In genomic region chr17:4996814-4997549, GRCm38 (mm10) we compare ENCODE assay signal across 8 mouse cellular contexts. TPM values are rescaled to one million over a fixed set of nuclear protein-coding genes. Genes with fewer than 3 reads are reported as not detected.
DNase-seq lines count a peak whose midpoint lies in the region; ATAC-seq and TF ChIP-seq lines count a peak whose summit lies in the region.

No protein-coding gene starts in this region.

- TF ChIP-seq EP300 in MEL (IDR thresholded peaks at IDR 0.05; ENCODE audit: low read depth in 1 of 2, low read length in 2 of 2): no peak

- peaks cover 0 to 24% of the 10 kb centered on the region in 2 experiments; a peak in 2 of 4 replicates for H3K36me3 ChIP-seq in MEL (ENCODE audit: control insufficient read depth in 1 of 2, insufficient read depth in 2 of 2, low read length in 2 of 2)
- H3K36me3 ChIP-seq in embryonic facial prominence, embryonic 12.5 days: no peaks in the 10 kb centered on the region
- no peaks in the 10 kb centered on the region for H3K36me3 ChIP-seq in hindbrain, embryonic 14.5 days (replicated peaks; ENCODE audit: control insufficient read depth, insufficient read depth)
- no peaks in the 10 kb centered on the region for H3K36me3 ChIP-seq in liver, embryonic 12.5 days
- no peaks in the 10 kb centered on the region for H3K36me3 ChIP-seq in neural tube, embryonic 11.5 days (ENCODE audit: control insufficient read depth, insufficient read depth, low read length)

- H3K9me3 ChIP-seq in MEL (replicated peaks; ENCODE audit: insufficient read depth, low read length): no peaks in the 10 kb centered on the region
- no peaks in the 10 kb centered on the region for H3K9me3 ChIP-seq in embryonic facial prominence, embryonic 12.5 days
- no peaks in the 10 kb centered on the region for H3K9me3 ChIP-seq in hindbrain, embryonic 14.5 days (ENCODE audit: control insufficient read depth, low read length)
- H3K9me3 ChIP-seq in liver, embryonic 12.5 days (replicated peaks): no peaks in the 10 kb centered on the region
- no peaks in the 10 kb centered on the region for H3K9me3 ChIP-seq in neural tube, embryonic 11.5 days (ENCODE audit: control insufficient read depth, low read length)

- peaks cover 8 to 14% of the 10 kb centered on the region in 2 experiments for H3K4me1 ChIP-seq in MEL (ENCODE audit: control insufficient read depth in 1 of 2, insufficient read depth in 2 of 2, low read length in 2 of 2)
- peaks cover 27% of the 10 kb centered on the region for H3K4me1 ChIP-seq in embryonic facial prominence, embryonic 12.5 days
- peaks cover 51% of the 10 kb centered on the region for H3K4me1 ChIP-seq in hindbrain, embryonic 14.5 days (replicated peaks; ENCODE audit: control insufficient read depth, insufficient read depth, low read length)
- H3K4me1 ChIP-seq in liver, embryonic 12.5 days: peaks cover 43% of the 10 kb centered on the region
- peaks cover 21% of the 10 kb centered on the region for H3K4me1 ChIP-seq in neural tube, embryonic 11.5 days (ENCODE audit: control insufficient read depth, insufficient read depth, low read length)

- H3K79me2 ChIP-seq in MEL (ENCODE audit: control insufficient read depth, insufficient read depth, low read length, poor library complexity): peaks cover 58% of the 10 kb centered on the region

- WGBS in embryonic facial prominence, embryonic 12.5 days: under 1% methylated on average over 20 of the region's 20 CpGs
- under 1% methylated on average over 20 of the region's 20 CpGs for whole genome bisulfite sequencing in hindbrain, embryonic 14.5 days
- under 1% methylated on average over 20 of the region's 20 CpGs for WGBS in liver, embryonic 12.5 days (ENCODE audit: insufficient replicate concordance)
- WGBS in neural tube, embryonic 11.5 days: under 1% methylated on average over 20 of the region's 20 CpGs

- no peaks in the 10 kb centered on the region; a peak in 1 of 4 replicates for H3K27me3 ChIP-seq in MEL (ENCODE audit: control insufficient read depth in 1 of 2, insufficient read depth in 2 of 2, low read length in 2 of 2)
- no peaks in the 10 kb centered on the region for H3K27me3 ChIP-seq in embryonic facial prominence, embryonic 12.5 days
- H3K27me3 ChIP-seq in hindbrain, embryonic 14.5 days (ENCODE audit: control insufficient read depth, insufficient read depth, low read length): no peaks in the 10 kb centered on the region
- no peaks in the 10 kb centered on the region for H3K27me3 ChIP-seq in liver, embryonic 12.5 days (replicated peaks)
- no peaks in the 10 kb centered on the region for H3K27me3 ChIP-seq in neural tube, embryonic 11.5 days (ENCODE audit: control insufficient read depth, insufficient read depth, low read length)

- H3K4me3 ChIP-seq in MEL (ENCODE audit: control insufficient read depth in 1 of 2, insufficient read depth in 1 of 2, low read depth in 2 of 2, low read length in 2 of 2): peak overlapping the region; percentile 75 to 98
- peak overlapping the region; percentile 97 for H3K4me3 ChIP-seq in embryonic facial prominence, embryonic 12.5 days
- peak overlapping the region; percentile 99 for H3K4me3 ChIP-seq in hindbrain, embryonic 14.5 days (replicated peaks; ENCODE audit: low read length)
- peak overlapping the region; percentile 93 for H3K4me3 ChIP-seq in liver, embryonic 12.5 days
- H3K4me3 ChIP-seq in neural tube, embryonic 11.5 days (ENCODE audit: low read depth, low read length): peak overlapping the region; percentile 97

- TF ChIP-seq POLR2A in MEL (IDR thresholded peaks at IDR 0.05; ENCODE audit: control insufficient read depth in 1 of 2, insufficient read depth in 1 of 2, low read depth in 1 of 2, low read length in 2 of 2, poor library complexity in 1 of 2): peak in 1 of 2 experiments; percentile 64; a peak in 2 of 4 replicates

- TF ChIP-seq CTCF in MEL (IDR thresholded peaks at IDR 0.05 in 2 of 3, conservative IDR thresholded peaks at IDR 0.05 in 1 of 3; ENCODE audit: control insufficient read depth in 1 of 3, insufficient read depth in 1 of 3, low read depth in 2 of 3, low read length in 3 of 3, poor library complexity in 1 of 3, severe bottlenecking in 1 of 3): no peak

- ATAC-seq in embryonic facial prominence, embryonic 12.5 days (ENCODE audit: insufficient number of reproducible peaks, insufficient read depth, low FRiP score, low TSS enrichment): no peak
- no peak for ATAC-seq in hindbrain, embryonic 14.5 days (ENCODE audit: low FRiP score)
- ATAC-seq in liver, embryonic 12.5 days: no peak
- no peak for ATAC-seq in neural tube, embryonic 11.5 days (ENCODE audit: insufficient read depth, low FRiP score, low TSS enrichment)

- H3K27ac ChIP-seq in MEL (ENCODE audit: control insufficient read depth, low read depth, low read length): peak overlapping the region; percentile 17
- H3K27ac ChIP-seq in embryonic facial prominence, embryonic 12.5 days: peak overlapping the region; percentile 100
- H3K27ac ChIP-seq in hindbrain, embryonic 14.5 days: peak overlapping the region; percentile 100
- H3K27ac ChIP-seq in liver, embryonic 12.5 days: peak overlapping the region; percentile 97
- H3K27ac ChIP-seq in neural tube, embryonic 11.5 days (ENCODE audit: low read depth, low read length): peak overlapping the region; percentile 99

- peak; percentile 38 for DNase-seq in kidney, adult 11 months
- DNase-seq in kidney, adult 18-20 months: no peak
- peak; percentile 84 for DNase-seq in MEL (ENCODE audit: low read depth, low spot score)
- peak; percentile 75 for DNase-seq in hindbrain, embryonic 14.5 days (ENCODE audit: low spot score)
- peak; percentile 42 for DNase-seq in neural tube, embryonic 11.5 days (ENCODE audit: low spot score)
- DNase-seq in gastrocnemius, adult 8-10 months (ENCODE audit: low spot score in 2 of 2): no peak

- TF ChIP-seq RAD21 in MEL (IDR thresholded peaks at IDR 0.05; ENCODE audit: low read depth, low read length): no peak

- H3K9ac ChIP-seq in MEL (ENCODE audit: control insufficient read depth, low read depth, low read length, poor library complexity, severe bottlenecking): peak overlapping the region; percentile 99
- peak overlapping the region; percentile 100 for H3K9ac ChIP-seq in embryonic facial prominence, embryonic 12.5 days
- peak overlapping the region; percentile 100 for H3K9ac ChIP-seq in hindbrain, embryonic 14.5 days
- peak overlapping the region; percentile 98 for H3K9ac ChIP-seq in liver, embryonic 12.5 days
- peak overlapping the region; percentile 100 for H3K9ac ChIP-seq in neural tube, embryonic 11.5 days (ENCODE audit: low read length)

- peak overlapping the region; percentile 58 for H3K4me2 ChIP-seq in embryonic facial prominence, embryonic 12.5 days (replicated peaks)
- peak overlapping the region; percentile 61 for H3K4me2 ChIP-seq in hindbrain, embryonic 14.5 days (replicated peaks)
- peak overlapping the region; percentile 91 for H3K4me2 ChIP-seq in liver, embryonic 12.5 days
- peak overlapping the region; percentile 85 for H3K4me2 ChIP-seq in neural tube, embryonic 11.5 days (ENCODE audit: low read depth)

TF ChIP-seq in MEL, 35 proteins besides CTCF, POLR2A, EP300 and RAD21:
- TF ChIP-seq MAX (IDR thresholded peaks at IDR 0.05; ENCODE audit: low read length) (peak; percentile 62; the same call in 1 of the 2 replicates), CHD1 (IDR thresholded peaks at IDR 0.05; ENCODE audit: low read depth, low read length) (peak; percentile 81; the same call in 1 of the 2 replicates), ZMIZ1 (IDR thresholded peaks at IDR 0.05; ENCODE audit: low read depth, low read length) (peak; percentile 20; the same call in 1 of the 2 replicates), RCOR1 (IDR thresholded peaks at IDR 0.05; ENCODE audit: low read depth, low read length) (no peak), TCF12 (IDR thresholded peaks at IDR 0.05; ENCODE audit: low read depth, low read length) (peak; percentile 54), MXI1 (IDR thresholded peaks at IDR 0.05; ENCODE audit: low read depth, low read length) (peak; percentile 69; the same call in 1 of the 2 replicates), MEF2A (IDR thresholded peaks at IDR 0.05; ENCODE audit: extremely low read depth, insufficient replicate concordance, low read depth, low read length, poor library complexity, severe bottlenecking) (no peak), MYC (IDR thresholded peaks at IDR 0.05; ENCODE audit: low read depth, low read length) (no peak), CHD2 (IDR thresholded peaks at IDR 0.05; ENCODE audit: low read length) (no peak), ELF1 (IDR thresholded peaks at IDR 0.05; ENCODE audit: low read depth, low read length) (no peak), ETS1 (IDR thresholded peaks at IDR 0.05; ENCODE audit: low read depth, low read length) (peak; percentile 65), TBP (IDR thresholded peaks at IDR 0.05; ENCODE audit: low read depth, low read length) (peak; percentile 86), NELFE (IDR thresholded peaks at IDR 0.05; ENCODE audit: low read depth, low read length) (peak; percentile 61), ZNF384 (IDR thresholded peaks at IDR 0.05; ENCODE audit: low read depth, low read length) (peak; percentile 65), GATA1 (IDR thresholded peaks at IDR 0.05; ENCODE audit: low read depth, low read length) (peak; percentile 63), HCFC1 (IDR thresholded peaks at IDR 0.05; ENCODE audit: low read depth, low read length) (peak; percentile 29; the same call in 1 of the 2 replicates), TAL1 (IDR thresholded peaks at IDR 0.05; ENCODE audit: low read length) (no peak), USF1 (IDR thresholded peaks at IDR 0.05; ENCODE audit: low read depth, low read length) (0 out of 2 replicates have a peak, but pooled peaks have one; percentile 9), GABPA (IDR thresholded peaks at IDR 0.05; ENCODE audit: low read depth, low read length) (no peak), POLR2AphosphoS2 (IDR thresholded peaks at IDR 0.05; ENCODE audit: low read length) (peak; percentile 62; the same call in 1 of the 2 replicates), SIN3A (IDR thresholded peaks at IDR 0.05; ENCODE audit: low read length) (peak; percentile 90)

RNA-seq across cellular contexts. Expression of gene Arid1b, which starts 2.9 kb away (rescaled TPM):
- 13.3 and 13.4 TPM in 2 replicates for total RNA-seq in MEL (2012; rRNA removed)
- 10 to 100 TPM in 1 of 2 experiments, not detected in 1; 17.4 TPM for polyA plus RNA-seq in MEL (2012; ENCODE audit: insufficient read depth in 1 of 2, insufficient read length in 2 of 2, low read depth in 1 of 2, low replicate concordance in 2 of 2, missing spikeins in 1 of 2)
- polyA plus RNA-seq in embryonic facial prominence, embryonic 12.5 days (2016; fragmentation: Nextera tagmentation; extraction: Ambion mirVana): 17.2 and 18.5 TPM in 2 replicates
- 18.8 and 20.5 TPM in 2 replicates for polyA plus RNA-seq in hindbrain, embryonic 14.5 days (2014; fragmentation: Nextera tagmentation; extraction: Ambion mirVana)
- 5.5 and 5.9 TPM in 2 replicates for polyA plus RNA-seq in liver, embryonic 12.5 days (2016; fragmentation: Nextera tagmentation; extraction: Ambion mirVana)
- polyA plus RNA-seq in neural tube, embryonic 11.5 days (2014; fragmentation: Nextera tagmentation; extraction: Ambion mirVana): 14.3 and 15.3 TPM in 2 replicates
- 10 to 100 TPM; 30.8 to 35.6 (median 33.9) TPM for total RNA-seq in gastrocnemius, adult 8-10 months (2022)

Comparison
In these comparisons a context has a peak if more than half of its experiments do, and no peak if none do; other contexts are left out.
1. DNase-seq: peak in kidney, adult 11 months (single experiment), MEL (single experiment), hindbrain, embryonic 14.5 days (single experiment) and neural tube, embryonic 11.5 days (single experiment); none in kidney, adult 18-20 months (single experiment) and gastrocnemius, adult 8-10 months (0 of 2).
2. H3K27ac ChIP-seq: peak in every context shown above with its lines; median percentile 100 in embryonic facial prominence, embryonic 12.5 days; 100 in hindbrain, embryonic 14.5 days; 99 in neural tube, embryonic 11.5 days; 97 in liver, embryonic 12.5 days; 17 in MEL.
3. Peak in every context shown above with its lines, with median percentiles within 50 percentile points of each other: H3K4me3 ChIP-seq, H3K9ac ChIP-seq and H3K4me2 ChIP-seq.